Comparison of ENCODE assay signal across 9 mouse cellular contexts in genomic region chr15:78596914-78597313, GRCm38 (mm10). TPM values are rescaled to one million over a fixed set of nuclear protein-coding genes. Genes with fewer than 3 reads are reported as not detected.
A peak's percentile ranks its signal among the peaks of the same experiment; 100 is the strongest.
DNase-seq lines count a peak whose midpoint lies in the region; ATAC-seq and TF ChIP-seq lines count a peak whose summit lies in the region.
"Had no signal": no experiment of that assay in that cellular context is flagged by ENCODE, and none has a peak within 500 bp of the region (broad histone marks: within the 10 kb centered on the region; RNA-seq: fewer than 3 reads in every experiment).

Cyth4 (plus strand) TSS chr15:78597047.

- H3K4me3 ChIP-seq in bone marrow, adult 2 months (replicated peaks; ENCODE audit: control insufficient read depth, low read depth, low read length): peak within 1 kb of the TSS; percentile 72
- no peak within 1 kb of the TSS for H3K4me3 ChIP-seq in cerebellum, adult 2 months (replicated peaks; ENCODE audit: insufficient read depth, low read depth, low read length)
- H3K4me3 ChIP-seq: embryonic facial prominence, embryonic 12.5 days had no signal

- peak; percentile 74 for ATAC-seq in megakaryocyte progenitor cell, adult 5-6 weeks (replicated peaks; ENCODE audit: poor library complexity)

- intact Hi-C loops in heart, postnatal 10 days (cut with DNase I): no loop called here
- intact Hi-C loops in left cerebral cortex, postnatal 14 days (cut with DNase I): no loop called here

- TF ChIP-seq CTCF in bone marrow, adult 2 months (IDR thresholded peaks at IDR 0.05; ENCODE audit: control insufficient read depth, insufficient read depth, low read length): peak; percentile 8; the same call in 1 of the 2 replicates
- TF ChIP-seq CTCF in cerebellum, adult 2 months (IDR thresholded peaks at IDR 0.05; ENCODE audit: borderline replicate concordance, insufficient read depth, low read depth, low read length): no peak

- H3K4me1 ChIP-seq in bone marrow, adult 2 months (ENCODE audit: control insufficient read depth, insufficient read depth, low read length): peaks cover 19% of the 10 kb centered on the region
- peaks cover 7% of the 10 kb centered on the region for H3K4me1 ChIP-seq in cerebellum, adult 2 months (ENCODE audit: control insufficient read depth, insufficient read depth, low read length)

- WGBS in bone marrow, adult 2 months: 3% methylated on average over 7 of the region's 7 CpGs
- WGBS in cerebellum, adult 2 months: 78% methylated on average over 7 of the region's 7 CpGs

- H3K27me3 ChIP-seq in cerebellum, adult 2 months (ENCODE audit: control insufficient read depth, insufficient read depth, low read length): no peaks in the 10 kb centered on the region
- H3K27me3 ChIP-seq: embryonic facial prominence, embryonic 12.5 days had no signal

- peak; percentile 93 for TF ChIP-seq POLR2A in bone marrow, adult 2 months (IDR thresholded peaks at IDR 0.05; ENCODE audit: borderline replicate concordance, control insufficient read depth, low read depth, low read length)
- TF ChIP-seq POLR2A in cerebellum, adult 2 months (IDR thresholded peaks at IDR 0.05; ENCODE audit: borderline replicate concordance, insufficient read depth, low read length): no peak

- peak within 1 kb of the TSS; percentile 84 for H3K27ac ChIP-seq in bone marrow, adult 2 months (ENCODE audit: control insufficient read depth, insufficient read depth, low read depth, low read length, poor library complexity)
- H3K27ac ChIP-seq in cerebellum, adult 2 months (ENCODE audit: insufficient read depth, low read length): no peak within 1 kb of the TSS
- H3K27ac ChIP-seq: embryonic facial prominence, embryonic 12.5 days had no signal

- peak; percentile 57 for DNase-seq in adrenal gland, adult 2 months
- no peak for DNase-seq in adrenal gland, postnatal 25 days
- DNase-seq in heart, postnatal 10 days: peak; percentile 41 to 54
- peak; percentile 49 for DNase-seq in left cerebral cortex, postnatal 14 days (ENCODE audit: low spot score in 2 of 2)
- peak; percentile 72 for DNase-seq in thymus, postnatal 4 days
- no peak for DNase-seq in cerebellum, adult 2 months

RNA-seq across cellular contexts. Expression of gene Cyth4, which starts in this region (rescaled TPM):
- 10 to 100 TPM in 1 of 2 experiments, 1 to 10 TPM in 1; 7.2 to 12.7 TPM for total RNA-seq in adrenal gland, adult 2 months (2021)
- polyA plus RNA-seq in adrenal gland, adult 2 months (2012; rRNA removed): 13.8 and 16.2 TPM in 2 replicates
- total RNA-seq in adrenal gland, postnatal 25 days (2021): 7.5 and 7.6 TPM in 2 replicates
- polyA plus RNA-seq in bone marrow, adult 2 months (2011; ENCODE audit: insufficient read depth, insufficient read length, low replicate concordance, missing spikeins): 49.8 and 105 TPM in 2 replicates
- total RNA-seq in heart, postnatal 10 days (2021): 1 to 10 TPM; 4.8 to 6.9 TPM
- total RNA-seq in left cerebral cortex, postnatal 14 days (2021): 10 to 100 TPM; 11.6 to 12.3 TPM
- 34.6 and 45.8 TPM in 2 replicates for total RNA-seq in megakaryocyte progenitor cell, adult 5-6 weeks (2015)
- 74.9 and 87.2 TPM in 2 replicates for total RNA-seq in megakaryocyte progenitor cell, adult 5-6 weeks (2017)
- 3.8 and 4.6 TPM in 2 replicates for polyA plus RNA-seq in cerebellum, adult 2 months (2012; rRNA removed)

Comparison
In these comparisons a context has a peak if more than half of its experiments do, and no peak if none do; other contexts are left out.
1. DNase-seq: peak in adrenal gland, adult 2 months (single experiment), heart, postnatal 10 days (2 of 2), left cerebral cortex, postnatal 14 days (2 of 2) and thymus, postnatal 4 days (single experiment); none in adrenal gland, postnatal 25 days (single experiment) and cerebellum, adult 2 months (0 of 2).